Mouse (Mus musculus): ENCODE measurements around the gene Vmn2r40.
"Not testable (repeated sequence)": the region's sequence is repeated elsewhere in the genome, so short reads cannot be mapped to it uniquely, and the experiment has no call there.

Gene Vmn2r40

GRCm38 (mm10) chr7:8931335-8931734 lies at the start of gene Vmn2r40:
TSS of gene Vmn2r40 (minus strand) at chr7:8931435.
- DNase-seq (ENCODE audit: low read depth): not testable (repeated sequence)

All from fibroblast of lung, adult 2 months (primary cell).